Mouse (Mus musculus): ENCODE measurements around the gene Eras.

DNA sequence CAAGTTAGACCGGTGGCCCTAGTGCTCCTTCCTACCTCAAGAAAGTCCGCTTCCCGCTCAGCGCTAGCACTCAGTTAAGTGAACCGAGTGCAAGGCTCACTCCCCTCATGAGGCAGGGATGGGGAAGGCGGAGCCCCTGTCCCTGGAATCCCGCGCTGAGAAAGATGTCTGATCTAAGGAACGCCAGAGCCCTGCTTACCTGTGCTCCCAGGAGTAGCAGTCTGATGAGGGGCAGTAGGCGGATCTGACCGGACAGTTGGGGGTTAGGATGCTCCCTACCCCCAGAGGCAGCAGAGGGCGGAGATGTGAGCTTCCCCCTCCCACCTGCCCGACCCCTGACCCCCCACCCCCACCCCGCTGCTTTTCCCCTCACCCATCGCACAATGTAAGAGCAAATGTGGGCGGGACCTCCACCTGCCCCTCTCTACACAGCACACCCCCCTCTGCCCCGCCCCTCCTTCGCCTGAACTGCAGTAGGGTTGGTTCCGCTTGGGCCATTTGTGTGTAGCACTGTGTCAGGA is at the start of gene Eras:
- no peak for TF ChIP-seq CTCF (IDR thresholded peaks at IDR 0.05; ENCODE audit: low read depth, low read length)
- TF ChIP-seq TAL1 (conservative IDR thresholded peaks at IDR 0.05; ENCODE audit: low read depth, low read length) = no peak
- TF ChIP-seq GATA1 (IDR thresholded peaks at IDR 0.05; ENCODE audit: borderline replicate concordance, low read length) = no peak
- TF ChIP-seq GATA2 (IDR thresholded peaks at IDR 0.05; ENCODE audit: borderline replicate concordance, low read depth, low read length) = no peak
- TF ChIP-seq POLR2AphosphoS5 (IDR thresholded peaks at IDR 0.05; ENCODE audit: insufficient replicate concordance, low read depth, low read length) = no peak

All from G1E (cell line).